Mouse (Mus musculus): ENCODE measurements around the gene Poc1a.

DNA sequence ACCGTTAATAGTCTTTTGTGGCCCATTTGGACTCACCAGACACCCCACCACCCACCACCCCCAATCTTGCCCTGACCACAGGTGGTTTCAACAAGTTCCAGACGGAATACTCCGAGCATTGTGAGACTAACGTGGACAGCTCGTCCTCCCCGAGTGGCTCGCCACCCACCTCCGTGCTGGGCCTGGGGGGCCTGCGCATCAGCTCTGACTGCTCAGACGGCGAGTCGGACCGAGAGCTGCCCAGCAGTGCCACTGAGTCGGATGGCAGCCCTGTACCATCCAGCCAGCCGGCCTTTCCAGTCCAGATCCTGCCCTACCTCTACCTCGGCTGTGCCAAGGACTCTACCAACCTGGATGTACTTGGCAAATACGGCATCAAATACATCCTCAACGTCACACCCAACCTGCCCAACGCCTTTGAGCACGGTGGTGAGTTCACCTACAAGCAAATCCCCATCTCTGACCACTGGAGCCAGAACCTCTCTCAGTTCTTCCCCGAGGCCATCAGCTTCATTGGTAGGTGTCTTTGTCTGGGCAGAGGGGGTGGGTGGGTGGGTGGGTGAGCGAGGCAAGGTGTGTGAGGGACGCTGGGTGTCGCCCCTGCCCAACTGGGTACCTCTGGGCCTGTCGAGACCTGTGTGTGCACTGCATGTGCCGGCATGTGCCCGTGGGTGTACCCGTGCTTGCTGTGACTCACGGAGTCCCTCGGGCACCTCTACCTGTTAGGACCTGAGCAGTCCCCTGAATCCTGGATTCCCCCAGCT is 89.9 kb downstream of the Poc1a start:
- no peak for TF ChIP-seq CTCF (IDR thresholded peaks at IDR 0.05; ENCODE audit: control insufficient read depth, insufficient read depth, insufficient replicate concordance, low read depth, low read length)
- TF ChIP-seq POLR2A (IDR thresholded peaks at IDR 0.05; ENCODE audit: control insufficient read depth, low read depth, low read length) = no peak
